Mouse (Mus musculus) lung, embryonic 15.5 days (tissue): ENCODE results near the gene Med26. TPM values are rescaled to one million over a fixed set of nuclear protein-coding genes. Genes with fewer than 3 reads are reported as not detected.

Experiments used
- ATAC-seq: fragments of 200-750 bp; cut with Nextera tagmentation; 2 replicates; pipeline ENCODE4 v1.8.0; 2017; ENCODE audit warnings: moderate number of reproducible peaks, borderline replicate concordance; ENCODE audit not compliant: low FRiP score, low TSS enrichment; ENCODE audit errors: extremely low read depth
- H3K27ac ChIP-seq: fragments of 300-500 bp; sonication (generic); 2 replicates; pipeline ENCODE4 v1.5.1; 2015; ENCODE audit warnings: moderate library complexity, mild to moderate bottlenecking, inconsistent platforms
- H3K27me3 ChIP-seq: fragments of 300-500 bp; sonication (generic); 2 replicates; pipeline ENCODE4 v1.6.1; 2015; ENCODE audit warnings: inconsistent platforms
- H3K36me3 ChIP-seq: fragments of 300-500 bp; sonication (generic); 2 replicates; pipeline ENCODE4 v1.6.1; 2015; ENCODE audit warnings: inconsistent platforms
- H3K4me1 ChIP-seq: fragments of 300-500 bp; sonication (generic); 2 replicates; pipeline ENCODE4 v1.6.1; 2015; ENCODE audit warnings: inconsistent platforms
- H3K4me2 ChIP-seq: fragments of 300-500 bp; sonication (generic); 2 replicates; pipeline ENCODE4 v1.6.1; 2015; ENCODE audit warnings: inconsistent platforms, mild to moderate bottlenecking, moderate library complexity
- H3K4me3 ChIP-seq: fragments of 300-500 bp; sonication (generic); 2 replicates; pipeline ENCODE4 v1.5.1; 2015; ENCODE audit warnings: mild to moderate bottlenecking, inconsistent platforms
- H3K9ac ChIP-seq: fragments of 300-500 bp; sonication (generic); 2 replicates; pipeline ENCODE4 v1.6.1; 2015; ENCODE audit warnings: inconsistent platforms
- H3K9me3 ChIP-seq: fragments of 300-500 bp; sonication (generic); 2 replicates; pipeline ENCODE4 v1.6.1; 2016; ENCODE audit warnings: inconsistent platforms
- WGBS: fragments of 180-500 bp; shearing (Covaris S2); methylation state at CpG from one replicate; pipeline ENCODE4 v1.1.7; 2015; 5-methylcytosine and 5-hydroxymethylcytosine counted together
- polyA plus RNA-seq: library from polyadenylated mRNA; unstranded; fragments of >200 nt; fragmentation: Nextera tagmentation; extraction: Ambion mirVana; gene quantifications from 2 replicates; pipeline ENCODE4 v1.2.1, GENCODE M21; 2015

Med26 gene
- polyA plus RNA-seq, 1 experiment from 2014 or later: 17.2 TPM

- Histone ChIP-seq H3K36me3 (no peaks in the 10 kb centered on the region), H3K4me3 (no peak overlapping the region), H3K9me3 (no peaks in the 10 kb centered on the region), H3K27ac (no peak overlapping the region), H3K27me3 (no peaks in the 10 kb centered on the region), H3K9ac (no peak overlapping the region), H3K4me2 (no peak overlapping the region), H3K4me1 (no peaks in the 10 kb centered on the region)
- no peak for ATAC-seq
- WGBS: 94% methylated on average over 3 of the region's 3 CpGs
These were observed 13.2 kb downstream of the Med26 start for GRCm38 (mm10) chr8:72534888-72535287.

- Histone ChIP-seq H3K27me3 (no peaks in the 10 kb centered on the region), H3K4me1 (no peaks in the 10 kb centered on the region), H3K36me3 (no peaks in the 10 kb centered on the region), H3K9ac (no peak overlapping the region), H3K4me2 (no peak overlapping the region), H3K27ac (no peak overlapping the region), H3K9me3 (no peaks in the 10 kb centered on the region), H3K4me3 (no peak overlapping the region)
- WGBS: 90% methylated on average over 1 of the region's 1 CpGs
- no peak for ATAC-seq
These were observed 16.0 kb downstream of the Med26 start for GRCm38 (mm10) chr8:72532103-72532502.

GRCm38 (mm10) chr8:72521888-72522287, 26.2 kb downstream of the Med26 start:
- Histone ChIP-seq H3K27ac (no peak overlapping the region), H3K9ac (no peak overlapping the region), H3K4me2 (no peak overlapping the region), H3K36me3 (no peaks in the 10 kb centered on the region), H3K4me1 (no peaks in the 10 kb centered on the region), H3K4me3 (no peak overlapping the region), H3K9me3 (no peaks in the 10 kb centered on the region; the same call in 1 of the 2 replicates), H3K27me3 (no peaks in the 10 kb centered on the region)
- ATAC-seq: no peak

- no peaks in the 10 kb centered on the region for H3K27me3 ChIP-seq
- no peak overlapping the region for H3K27ac ChIP-seq
- no peaks in the 10 kb centered on the region for H3K4me1 ChIP-seq
- ATAC-seq: no peak
- no peak overlapping the region for H3K4me3 ChIP-seq
- H3K4me2 ChIP-seq: no peak overlapping the region
- no peaks in the 10 kb centered on the region for H3K36me3 ChIP-seq
- H3K9ac ChIP-seq: no peak overlapping the region
- H3K9me3 ChIP-seq: no peaks in the 10 kb centered on the region
- WGBS: 67% methylated on average over 7 of the region's 7 CpGs
These were observed 30.6 kb downstream of the Med26 start for GRCm38 (mm10) chr8:72517421-72517988.

GRCm38 (mm10) chr8:72513158-72513557, 34.9 kb downstream of the Med26 start:
- WGBS: 46% methylated on average over 1 of the region's 1 CpGs
- no peak overlapping the region for H3K9ac ChIP-seq
- no peak overlapping the region for H3K27ac ChIP-seq
- H3K36me3 ChIP-seq: no peaks in the 10 kb centered on the region
- no peaks in the 10 kb centered on the region for H3K9me3 ChIP-seq
- no peaks in the 10 kb centered on the region for H3K4me1 ChIP-seq
- no peak for ATAC-seq
- no peaks in the 10 kb centered on the region for H3K27me3 ChIP-seq
- H3K4me3 ChIP-seq: no peak overlapping the region
- H3K4me2 ChIP-seq: no peak overlapping the region

GRCm38 (mm10) chr8:72512648-72513047, 35.4 kb downstream of the Med26 start:
- Histone ChIP-seq H3K27ac (no peak overlapping the region), H3K36me3 (no peaks in the 10 kb centered on the region), H3K9me3 (no peaks in the 10 kb centered on the region), H3K4me1 (no peaks in the 10 kb centered on the region), H3K27me3 (no peaks in the 10 kb centered on the region), H3K9ac (no peak overlapping the region), H3K4me3 (no peak overlapping the region), H3K4me2 (no peak overlapping the region)
- 79% methylated on average over 1 of the region's 1 CpGs for WGBS
- ATAC-seq: no peak

GRCm38 (mm10) chr8:72507505-72507904, 40.6 kb downstream of the Med26 start:
- Histone ChIP-seq H3K27me3 (no peaks in the 10 kb centered on the region), H3K9me3 (no peaks in the 10 kb centered on the region), H3K36me3 (no peaks in the 10 kb centered on the region), H3K4me2 (no peak overlapping the region), H3K4me3 (no peak overlapping the region), H3K4me1 (no peaks in the 10 kb centered on the region), H3K9ac (no peak overlapping the region), H3K27ac (no peak overlapping the region)
- no peak for ATAC-seq
- 73% methylated on average over 1 of the region's 1 CpGs for WGBS

GRCm38 (mm10) chr8:72504637-72505314, 43.3 kb downstream of the Med26 start:
- no peaks in the 10 kb centered on the region for H3K9me3 ChIP-seq
- no peak overlapping the region for H3K9ac ChIP-seq
- H3K4me2 ChIP-seq: no peak overlapping the region
- H3K36me3 ChIP-seq: no peaks in the 10 kb centered on the region
- no peaks in the 10 kb centered on the region for H3K4me1 ChIP-seq
- no peak for ATAC-seq
- H3K27me3 ChIP-seq: no peaks in the 10 kb centered on the region
- H3K4me3 ChIP-seq: no peak overlapping the region
- no peak overlapping the region for H3K27ac ChIP-seq

- Histone ChIP-seq H3K4me2 (no peak overlapping the region), H3K27ac (no peak overlapping the region), H3K27me3 (no peaks in the 10 kb centered on the region), H3K4me1 (no peaks in the 10 kb centered on the region), H3K4me3 (no peak overlapping the region), H3K9me3 (no peaks in the 10 kb centered on the region), H3K36me3 (no peaks in the 10 kb centered on the region), H3K9ac (no peak overlapping the region)
- no peak for ATAC-seq
These were observed 43.9 kb downstream of the Med26 start for GRCm38 (mm10) chr8:72504137-72504536.

- Histone ChIP-seq H3K9ac (no peak overlapping the region), H3K27ac (no peak overlapping the region)
- no peak for ATAC-seq
These were observed 47.5 kb downstream of the Med26 start for GRCm38 (mm10) chr8:72500521-72500931.

GRCm38 (mm10) chr8:72499521-72500284, 48.4 kb downstream of the Med26 start:
- no peak overlapping the region for H3K27ac ChIP-seq

More at GRCm38 (mm10) chr8:72500521-72500931, 47.5 kb downstream of the Med26 start:
- Histone ChIP-seq H3K4me1 (no peaks in the 10 kb centered on the region), H3K4me2 (no peak overlapping the region), H3K36me3 (peaks cover 14% of the 10 kb centered on the region), H3K9me3 (no peaks in the 10 kb centered on the region), H3K27me3 (no peaks in the 10 kb centered on the region), H3K4me3 (no peak overlapping the region)
- whole genome bisulfite sequencing: 93% methylated on average over 1 of the region's 1 CpGs

GRCm38 (mm10) chr8:72498527-72498926, 49.5 kb downstream of the Med26 start:
- Histone ChIP-seq H3K27ac (no peak overlapping the region), H3K36me3 (peaks cover 27% of the 10 kb centered on the region), H3K9me3 (no peaks in the 10 kb centered on the region), H3K27me3 (no peaks in the 10 kb centered on the region), H3K4me1 (peaks cover 8% of the 10 kb centered on the region), H3K9ac (no peak overlapping the region), H3K4me2 (no peak overlapping the region), H3K4me3 (no peak overlapping the region)
- ATAC-seq: no peak
- WGBS: 77% methylated on average over 4 of the region's 4 CpGs

More at GRCm38 (mm10) chr8:72499521-72500284, 48.4 kb downstream of the Med26 start:
- Histone ChIP-seq H3K4me3 (no peak overlapping the region), H3K9me3 (no peaks in the 10 kb centered on the region), H3K27me3 (no peaks in the 10 kb centered on the region), H3K4me1 (no peaks in the 10 kb centered on the region), H3K4me2 (no peak overlapping the region), H3K9ac (no peak overlapping the region), H3K36me3 (peaks cover 22% of the 10 kb centered on the region)
- ATAC-seq: no peak
- 91% methylated on average over 2 of the region's 2 CpGs for WGBS
